Mouse (Mus musculus) CD4-positive helper T cell, adult 2 months (primary cell): ENCODE data around the gene Pxmp2.
A peak's percentile ranks its signal among the peaks of the same experiment; 100 is the strongest.

Experiments used
- DNase-seq: peaks from one replicate; pipeline ENCODE4 v3.0.0-alpha.2; 2012; ENCODE audit warnings: low read depth, missing footprints, low spot score

The Pxmp2 gene

GRCm38 (mm10) chr5:110285770-110286445, at the start of gene Pxmp2, which contains the start of gene Pole:
Gene Pxmp2, minus strand, starts transcription at chr5:110286186.
Gene Pole, plus strand, starts transcription at chr5:110286306.
- DNase-seq = peak; percentile 87

GRCm38 (mm10) chr5:110330508-110330907, 44.5 kb upstream of the Pxmp2 start:
- DNase-seq = no peak

GRCm38 (mm10) chr5:110313127-110313526, 27.1 kb upstream of the Pxmp2 start:
- no peak for DNase-seq

GRCm38 (mm10) chr5:110308861-110309260, 22.9 kb upstream of the Pxmp2 start:
- DNase-seq = no peak

- no peak for DNase-seq
Observed at GRCm38 (mm10) chr5:110300591-110300990, 14.6 kb upstream of the Pxmp2 start.

GRCm38 (mm10) chr5:110296637-110297036, 10.7 kb upstream of the Pxmp2 start:
- no peak for DNase-seq

- no peak for DNase-seq
Observed at GRCm38 (mm10) chr5:110291649-110292048, 5.7 kb upstream of the Pxmp2 start.

- no peak for DNase-seq
Observed at GRCm38 (mm10) chr5:110287084-110287475, 1.1 kb upstream of the Pxmp2 start.

GRCm38 (mm10) chr5:110286446-110287083, 579 bp upstream of the Pxmp2 start:
- DNase-seq = no peak

GRCm38 (mm10) chr5:110285156-110285555, 830 bp downstream of the Pxmp2 start:
- peak; percentile 26 for DNase-seq

GRCm38 (mm10) chr5:110284536-110284935, 1.4 kb downstream of the Pxmp2 start:
- DNase-seq = peak; percentile 82

- DNase-seq = no peak
Observed at GRCm38 (mm10) chr5:110281984-110282383, 4.0 kb downstream of the Pxmp2 start.

GRCm38 (mm10) chr5:110276910-110277309, 9.1 kb downstream of the Pxmp2 start:
- no peak for DNase-seq

GRCm38 (mm10) chr5:110276391-110276790, 9.6 kb downstream of the Pxmp2 start:
- DNase-seq = no peak

- no peak for DNase-seq
Observed at GRCm38 (mm10) chr5:110274846-110275245, 11.1 kb downstream of the Pxmp2 start.

- peak; percentile 57 for DNase-seq
Observed at GRCm38 (mm10) chr5:110274147-110274546, 11.8 kb downstream of the Pxmp2 start.

- DNase-seq = no peak
Observed at GRCm38 (mm10) chr5:110270242-110270641, 15.7 kb downstream of the Pxmp2 start.

GRCm38 (mm10) chr5:110269141-110270101, 16.6 kb downstream of the Pxmp2 start, which contains the start of gene Pgam5:
Gene Pgam5, minus strand, starts transcription at chr5:110269913.
- peak; percentile 94 for DNase-seq

- no peak for DNase-seq
Observed at GRCm38 (mm10) chr5:110266941-110267340, 19.0 kb downstream of the Pxmp2 start.

GRCm38 (mm10) chr5:110244091-110244490, 41.9 kb downstream of the Pxmp2 start:
- DNase-seq = no peak

GRCm38 (mm10) chr5:110232346-110232745, 53.6 kb downstream of the Pxmp2 start:
- DNase-seq = no peak

- peak; percentile 40 for DNase-seq
Observed at GRCm38 (mm10) chr5:110231638-110232037, 54.3 kb downstream of the Pxmp2 start.
